Mouse (Mus musculus) urinary bladder, postnatal 25 days (tissue): Measurements from ENCODE around the gene Pafah2.

ENCODE experiments used
- DNase-seq: peaks from one replicate; pipeline ENCODE4 v3.0.0; 2022; ENCODE audit warnings: low spot score

The Pafah2 gene

GRCm38 (mm10) chr4:134395977-134396825 lies at the start of gene Pafah2:
Gene Pafah2, plus strand, starts transcription at chr4:134396320.
- peak; percentile 87 for DNase-seq

GRCm38 (mm10) chr4:134348078-134348477 lies 48.0 kb upstream of the Pafah2 start:
- no peak for DNase-seq

- no peak for DNase-seq
Measured at GRCm38 (mm10) chr4:134348545-134348944, 47.6 kb upstream of the Pafah2 start.

GRCm38 (mm10) chr4:134349829-134350228 lies 46.3 kb upstream of the Pafah2 start:
- DNase-seq, result no peak

GRCm38 (mm10) chr4:134350641-134351040 lies 45.5 kb upstream of the Pafah2 start:
- DNase-seq, result no peak

- no peak for DNase-seq
Measured at GRCm38 (mm10) chr4:134351329-134352260, 44.5 kb upstream of the Pafah2 start.

GRCm38 (mm10) chr4:134352261-134352707 lies 43.8 kb upstream of the Pafah2 start:
- no peak for DNase-seq

GRCm38 (mm10) chr4:134352929-134353328 lies 43.2 kb upstream of the Pafah2 start:
- no peak for DNase-seq

GRCm38 (mm10) chr4:134353527-134354409 lies 42.4 kb upstream of the Pafah2 start:
- DNase-seq, result no peak

- no peak for DNase-seq
Measured at GRCm38 (mm10) chr4:134355841-134356452, 40.2 kb upstream of the Pafah2 start.

GRCm38 (mm10) chr4:134356591-134357460 lies 39.3 kb upstream of the Pafah2 start:
- peak; percentile 66 for DNase-seq

- no peak for DNase-seq
Measured at GRCm38 (mm10) chr4:134357461-134357771, 38.7 kb upstream of the Pafah2 start.

- no peak for DNase-seq
Measured at GRCm38 (mm10) chr4:134359649-134360048, 36.5 kb upstream of the Pafah2 start.

GRCm38 (mm10) chr4:134361215-134361614 lies 34.9 kb upstream of the Pafah2 start:
- DNase-seq, result no peak

- DNase-seq, result no peak
Measured at GRCm38 (mm10) chr4:134362124-134362523, 34.0 kb upstream of the Pafah2 start.

- DNase-seq, result no peak
Measured at GRCm38 (mm10) chr4:134362586-134362985, 33.5 kb upstream of the Pafah2 start.

- no peak for DNase-seq
Measured at GRCm38 (mm10) chr4:134365280-134365679, 30.8 kb upstream of the Pafah2 start.

- no peak for DNase-seq
Measured at GRCm38 (mm10) chr4:134370649-134371221, 25.4 kb upstream of the Pafah2 start.

- DNase-seq, result peak; percentile 27
Measured at GRCm38 (mm10) chr4:134371316-134371855, 24.7 kb upstream of the Pafah2 start.

GRCm38 (mm10) chr4:134372294-134372747 lies 23.8 kb upstream of the Pafah2 start:
- DNase-seq, result peak; percentile 79
